Mouse (Mus musculus) intestine, embryonic 16.5 days (tissue): ENCODE measurements at regions not wholly inside any gene's neighbourhood (a gene's known extent, or its start where the extent isn't known, plus 50 kb on each side); places are given as distances from the start of the nearest gene placed in this dataset.

Source experiments
- ATAC-seq: fragments of 200-750 bp; cut with Nextera tagmentation; 2 replicates; pipeline ENCODE4 v1.8.0; 2017; ENCODE audit warnings: moderate TSS enrichment, moderate library complexity
- H3K27ac ChIP-seq: fragments of 300-500 bp; sonication (generic); 2 replicates; pipeline ENCODE4 v1.5.1; 2014; ENCODE audit warnings: mild to moderate bottlenecking, low read length
- H3K27me3 ChIP-seq: fragments of 300-500 bp; sonication (generic); replicated peaks from 2 replicates; pipeline ENCODE4 v1.6.1; 2014; ENCODE audit warnings: low read length, control low read depth, mixed read lengths; ENCODE audit not compliant: control insufficient read depth, insufficient read depth
- H3K36me3 ChIP-seq: fragments of 300-500 bp; sonication (generic); 2 replicates; pipeline ENCODE4 v1.6.1; 2014; ENCODE audit warnings: low read length, control low read depth; ENCODE audit not compliant: control insufficient read depth, insufficient read depth
- H3K4me1 ChIP-seq: fragments of 300-500 bp; sonication (generic); 2 replicates; pipeline ENCODE4 v1.6.1; 2014; ENCODE audit warnings: low read length, control low read depth, mixed read lengths; ENCODE audit not compliant: control insufficient read depth, insufficient read depth
- H3K4me2 ChIP-seq: fragments of 300-500 bp; sonication (generic); 2 replicates; pipeline ENCODE4 v1.6.1; 2014; ENCODE audit warnings: low read depth, low read length, control low read depth
- H3K4me3 ChIP-seq: fragments of 300-500 bp; sonication (generic); 2 replicates; pipeline ENCODE4 v1.5.1; 2014; ENCODE audit warnings: mild to moderate bottlenecking, low read length
- H3K9ac ChIP-seq: fragments of 300-500 bp; sonication (generic); 2 replicates; pipeline ENCODE4 v1.6.1; 2014; ENCODE audit warnings: low read depth, low read length
- H3K9me3 ChIP-seq: fragments of 300-500 bp; sonication (generic); 2 replicates; pipeline ENCODE4 v1.6.1; 2016; ENCODE audit warnings: low read length, control low read depth; ENCODE audit not compliant: control insufficient read depth
- WGBS: fragments of 180-500 bp; shearing (Covaris S2); extraction: QIAGEN DNeasy Blood & Tissue Kit; methylation state at CpG from one replicate; pipeline ENCODE4 v1.1.7; 2014; 5-methylcytosine and 5-hydroxymethylcytosine counted together

DNA sequence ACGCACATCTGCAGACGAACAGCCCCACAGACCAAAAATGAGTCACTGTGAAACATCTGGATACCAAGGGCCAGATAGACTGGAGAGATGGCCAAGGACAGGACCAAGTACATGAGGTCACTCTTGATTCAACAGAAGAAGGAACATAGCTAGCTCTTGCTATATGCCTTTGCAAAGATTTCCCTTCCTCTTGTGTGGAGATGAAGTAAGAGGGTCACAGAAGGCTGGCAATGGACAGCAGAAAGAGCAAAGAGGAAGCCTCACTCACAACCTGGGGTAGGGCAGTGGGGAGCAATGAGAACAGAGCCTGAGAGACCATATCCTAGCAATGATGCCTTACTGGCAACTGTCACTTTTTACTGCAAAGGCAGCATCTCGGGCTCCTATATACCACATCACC is 93.2 kb upstream of the Cd93 start:
- WGBS, result 85% methylated on average over 3 of the region's 3 CpGs
- H3K4me3 ChIP-seq, result no peak overlapping the region
- H3K9me3 ChIP-seq, result no peaks in the 10 kb centered on the region

DNA sequence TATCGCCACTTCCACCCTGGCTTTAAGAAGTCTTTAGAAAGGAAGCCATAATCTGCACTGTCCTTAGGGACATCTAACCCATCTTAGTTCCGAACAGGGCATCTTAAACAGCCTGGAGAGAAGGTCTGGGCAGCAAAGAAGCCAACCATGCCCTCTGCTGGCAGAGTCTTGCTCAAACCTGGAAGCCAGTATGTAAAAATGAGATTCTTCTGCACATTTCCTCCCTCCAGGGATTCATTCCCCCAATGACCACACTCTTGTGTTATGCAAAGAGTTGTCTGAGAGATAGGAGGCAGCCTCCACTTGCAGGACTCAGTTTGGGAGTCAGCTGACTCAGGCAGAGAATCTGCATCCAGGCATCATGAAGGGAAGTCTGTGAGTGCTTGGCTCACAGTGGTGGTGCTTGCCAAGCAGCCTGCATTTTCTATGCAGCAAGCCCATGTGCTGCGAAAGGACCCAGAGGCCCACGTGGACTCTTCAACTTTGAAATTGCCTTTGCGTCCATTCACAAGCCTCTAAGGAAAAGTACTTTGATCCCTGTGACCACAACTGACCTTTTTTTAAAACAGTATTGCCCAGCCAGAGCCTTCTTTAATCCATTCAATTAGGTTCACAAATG is 92.3 kb upstream of the Cd93 start:
- Histone ChIP-seq H3K36me3 (no peaks in the 10 kb centered on the region), H3K4me1 (no peaks in the 10 kb centered on the region), H3K4me2 (no peak overlapping the region), H3K4me3 (no peak overlapping the region), H3K27ac (no peak overlapping the region), H3K9me3 (no peaks in the 10 kb centered on the region), H3K27me3 (no peaks in the 10 kb centered on the region), H3K9ac (no peak overlapping the region)
- ATAC-seq, result no peak
- 65% methylated on average over 5 of the region's 5 CpGs for WGBS

More for the DNA sequence above, 93.2 kb upstream of the Cd93 start:
- no peak overlapping the region for H3K27ac ChIP-seq
- H3K36me3 ChIP-seq, result no peaks in the 10 kb centered on the region
- H3K9ac ChIP-seq, result no peak overlapping the region
- ATAC-seq, result no peak
- no peak overlapping the region for H3K4me2 ChIP-seq
- no peaks in the 10 kb centered on the region for H3K27me3 ChIP-seq
- H3K4me1 ChIP-seq, result no peaks in the 10 kb centered on the region

DNA sequence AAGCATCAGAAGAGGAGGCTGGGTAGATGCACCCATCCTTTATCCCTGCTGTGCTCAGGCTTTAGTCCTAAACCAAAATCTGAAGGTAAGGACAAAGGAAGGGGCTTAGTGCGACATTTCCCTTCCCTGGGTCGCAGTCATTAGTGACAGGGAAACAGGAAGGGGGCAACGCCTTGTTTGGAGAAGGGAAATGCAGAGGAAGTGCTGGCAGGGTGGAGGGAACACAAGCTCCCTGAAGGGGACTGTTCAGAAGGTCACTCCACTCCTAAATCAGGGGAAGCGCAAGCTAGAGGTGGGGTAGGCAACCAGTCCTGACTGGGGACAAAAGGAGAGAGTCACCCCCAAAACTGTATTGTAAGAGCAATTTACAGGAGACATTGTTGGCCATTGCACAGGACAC is 88.7 kb upstream of the Cd93 start:
- H3K27me3 ChIP-seq, result no peaks in the 10 kb centered on the region
- ATAC-seq, result no peak
- no peak overlapping the region for H3K4me3 ChIP-seq
- no peaks in the 10 kb centered on the region for H3K9me3 ChIP-seq
- no peak overlapping the region for H3K4me2 ChIP-seq
- 64% methylated on average over 4 of the region's 4 CpGs for WGBS
- no peak overlapping the region for H3K9ac ChIP-seq
- no peak overlapping the region for H3K27ac ChIP-seq
- H3K4me1 ChIP-seq, result no peaks in the 10 kb centered on the region
- no peaks in the 10 kb centered on the region for H3K36me3 ChIP-seq

DNA sequence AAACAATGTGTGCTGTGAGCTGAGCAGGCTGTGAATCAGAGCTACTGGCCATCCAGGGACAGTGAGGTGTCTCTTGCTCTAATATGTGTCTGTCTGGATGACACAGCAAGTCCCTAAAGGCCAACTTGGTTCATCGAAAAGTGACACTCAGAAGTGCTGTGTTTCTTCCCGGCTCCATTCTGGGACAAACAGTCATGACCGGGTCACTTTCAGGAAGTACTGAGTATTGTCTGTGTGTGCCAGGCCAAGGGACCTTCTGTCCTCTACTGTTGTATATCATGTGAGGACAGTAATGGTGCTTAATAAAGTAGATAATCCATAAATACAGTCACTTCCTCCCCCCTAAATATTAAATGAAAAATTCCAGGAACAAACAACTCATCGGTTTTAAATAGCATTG is 87.2 kb upstream of the Cd93 start:
- Histone ChIP-seq H3K4me3 (no peak overlapping the region), H3K9ac (no peak overlapping the region), H3K36me3 (no peaks in the 10 kb centered on the region), H3K27me3 (no peaks in the 10 kb centered on the region), H3K27ac (no peak overlapping the region), H3K4me2 (no peak overlapping the region), H3K9me3 (no peaks in the 10 kb centered on the region), H3K4me1 (no peaks in the 10 kb centered on the region)
- ATAC-seq, result no peak
- 60% methylated on average over 4 of the region's 4 CpGs for WGBS

DNA sequence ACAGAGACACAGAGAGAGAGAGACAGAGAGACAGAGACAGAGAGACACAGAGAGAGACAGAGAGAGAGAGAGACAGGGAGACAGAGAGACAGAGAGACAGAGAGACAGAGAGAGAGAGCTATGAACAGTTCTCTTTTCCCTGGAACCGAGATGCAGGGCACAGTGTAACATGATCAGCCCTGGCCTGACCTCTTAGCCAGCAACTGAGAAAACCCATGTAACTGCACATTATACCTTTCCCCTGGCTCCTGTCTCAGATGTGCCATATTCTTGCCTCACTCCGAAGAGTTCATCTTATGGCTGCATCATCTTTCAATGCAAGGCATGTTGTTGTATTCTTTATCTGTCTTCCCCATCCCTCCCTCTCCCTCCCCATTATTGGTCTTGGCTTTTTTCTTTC is 86.5 kb upstream of the Cd93 start:
- no peak overlapping the region for H3K9ac ChIP-seq
- no peak for ATAC-seq
- 48% methylated on average over 2 of the region's 2 CpGs for WGBS
- no peaks in the 10 kb centered on the region for H3K27me3 ChIP-seq
- no peaks in the 10 kb centered on the region for H3K4me1 ChIP-seq
- H3K36me3 ChIP-seq, result no peaks in the 10 kb centered on the region
- H3K4me3 ChIP-seq, result no peak overlapping the region
- H3K27ac ChIP-seq, result no peak overlapping the region
- H3K9me3 ChIP-seq, result no peaks in the 10 kb centered on the region
- H3K4me2 ChIP-seq, result no peak overlapping the region

DNA sequence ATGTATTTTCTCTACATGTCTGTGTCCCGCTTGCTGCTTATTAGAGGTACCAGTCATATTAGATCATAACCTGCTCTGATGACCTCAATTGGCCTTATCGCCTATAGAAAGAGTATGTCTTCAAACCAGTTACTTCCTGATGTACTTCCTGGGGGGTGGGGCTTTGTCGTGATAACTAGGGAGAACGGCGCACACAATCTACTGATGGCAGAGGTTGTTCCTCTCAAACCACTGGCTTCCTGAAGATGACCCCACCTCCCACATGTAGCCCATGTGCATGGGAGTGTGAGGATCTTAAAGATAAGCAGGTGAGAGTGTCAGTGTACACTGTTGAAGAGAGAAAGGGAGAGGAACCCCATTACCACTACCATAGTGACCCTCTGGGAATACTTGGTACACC is 84.4 kb upstream of the Cd93 start:
- H3K9me3 ChIP-seq, result no peaks in the 10 kb centered on the region
- H3K36me3 ChIP-seq, result no peaks in the 10 kb centered on the region
- H3K9ac ChIP-seq, result no peak overlapping the region
- H3K27me3 ChIP-seq, result no peaks in the 10 kb centered on the region
- H3K4me1 ChIP-seq, result 0 out of 2 replicates have a peak, but pooled peaks cover 4% of the 10 kb centered on the region
- no peak for ATAC-seq
- no peak overlapping the region for H3K4me2 ChIP-seq
- no peak overlapping the region for H3K27ac ChIP-seq
- H3K4me3 ChIP-seq, result no peak overlapping the region
- WGBS, result 85% methylated on average over 5 of the region's 5 CpGs

DNA sequence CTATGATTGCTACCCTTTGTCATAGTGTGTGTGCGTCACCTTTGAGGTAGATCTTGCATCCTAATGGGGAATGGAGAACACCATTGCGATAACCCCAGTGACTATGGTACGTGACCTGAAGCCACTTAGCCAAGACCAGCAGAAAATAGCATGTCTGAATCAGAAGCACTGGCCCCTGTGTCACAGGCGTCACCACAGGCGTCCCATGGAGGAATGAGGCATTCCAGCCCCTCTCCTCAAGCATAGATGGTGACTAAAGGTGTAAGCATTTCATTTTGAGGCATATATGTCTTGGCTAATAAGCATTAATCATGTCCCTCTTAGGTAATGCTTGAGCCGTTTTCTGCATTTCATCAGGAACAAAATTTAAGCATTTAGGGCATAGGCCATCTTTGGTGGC is 82.1 kb upstream of the Cd93 start:
- no peaks in the 10 kb centered on the region for H3K9me3 ChIP-seq
- no peak for ATAC-seq
- no peaks in the 10 kb centered on the region for H3K27me3 ChIP-seq
- H3K4me2 ChIP-seq, result no peak overlapping the region
- 88% methylated on average over 6 of the region's 6 CpGs for WGBS
- H3K9ac ChIP-seq, result no peak overlapping the region
- H3K27ac ChIP-seq, result no peak overlapping the region
- no peak overlapping the region for H3K4me3 ChIP-seq
- peaks cover 4% of the 10 kb centered on the region; the same call in 1 of the 2 replicates for H3K4me1 ChIP-seq
- no peaks in the 10 kb centered on the region for H3K36me3 ChIP-seq

DNA sequence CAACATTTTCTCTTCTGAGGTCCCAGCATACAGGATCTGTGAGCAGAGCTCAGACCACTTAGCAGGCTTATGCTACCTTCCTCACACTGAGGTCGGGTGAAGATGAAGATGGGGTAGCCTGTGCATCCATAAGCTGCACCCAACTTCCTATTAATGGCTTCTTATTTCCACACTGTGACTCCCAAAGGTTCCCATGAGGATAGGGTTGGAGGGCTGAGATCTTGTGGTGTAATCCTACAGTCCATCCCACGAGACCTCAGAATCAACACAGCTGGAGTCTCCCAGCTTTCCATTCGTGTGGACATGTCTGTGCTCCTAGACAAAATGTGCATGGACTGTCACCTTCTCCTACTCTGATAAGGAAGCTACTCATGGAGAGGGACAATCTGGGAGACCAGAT is 80.0 kb upstream of the Cd93 start:
- no peak overlapping the region for H3K4me2 ChIP-seq
- H3K9me3 ChIP-seq, result no peaks in the 10 kb centered on the region
- no peak overlapping the region for H3K27ac ChIP-seq
- 77% methylated on average over 3 of the region's 3 CpGs for WGBS
- no peak for ATAC-seq
- H3K4me3 ChIP-seq, result no peak overlapping the region
- peaks cover 4% of the 10 kb centered on the region; the same call in 1 of the 2 replicates for H3K4me1 ChIP-seq
- H3K9ac ChIP-seq, result no peak overlapping the region
- H3K27me3 ChIP-seq, result no peaks in the 10 kb centered on the region
- no peaks in the 10 kb centered on the region for H3K36me3 ChIP-seq

DNA sequence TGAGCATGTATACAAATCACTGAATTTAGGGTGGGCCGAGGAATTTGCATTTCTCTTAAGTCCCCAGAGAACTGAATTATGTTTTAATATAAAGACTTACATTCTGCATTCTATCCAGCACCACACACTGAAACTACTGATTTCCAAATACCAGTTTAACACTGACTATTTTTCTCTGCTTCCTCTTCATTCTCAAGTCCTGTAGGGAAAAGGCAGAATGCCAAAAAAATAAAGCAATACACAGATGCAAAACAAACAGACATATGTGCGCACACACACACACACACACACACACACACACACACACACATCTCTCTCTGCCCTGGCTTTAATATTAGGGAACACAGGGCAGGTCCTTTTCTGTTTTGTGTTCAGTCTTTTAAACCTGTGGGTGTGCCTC is 79.6 kb upstream of the Cd93 start:
- Histone ChIP-seq H3K36me3 (no peaks in the 10 kb centered on the region), H3K9ac (no peak overlapping the region), H3K4me2 (no peak overlapping the region), H3K27me3 (no peaks in the 10 kb centered on the region), H3K9me3 (no peaks in the 10 kb centered on the region), H3K27ac (no peak overlapping the region), H3K4me3 (no peak overlapping the region), H3K4me1 (peaks cover 4% of the 10 kb centered on the region; the same call in 1 of the 2 replicates)
- ATAC-seq, result no peak
- WGBS, result 65% methylated on average over 2 of the region's 2 CpGs

DNA sequence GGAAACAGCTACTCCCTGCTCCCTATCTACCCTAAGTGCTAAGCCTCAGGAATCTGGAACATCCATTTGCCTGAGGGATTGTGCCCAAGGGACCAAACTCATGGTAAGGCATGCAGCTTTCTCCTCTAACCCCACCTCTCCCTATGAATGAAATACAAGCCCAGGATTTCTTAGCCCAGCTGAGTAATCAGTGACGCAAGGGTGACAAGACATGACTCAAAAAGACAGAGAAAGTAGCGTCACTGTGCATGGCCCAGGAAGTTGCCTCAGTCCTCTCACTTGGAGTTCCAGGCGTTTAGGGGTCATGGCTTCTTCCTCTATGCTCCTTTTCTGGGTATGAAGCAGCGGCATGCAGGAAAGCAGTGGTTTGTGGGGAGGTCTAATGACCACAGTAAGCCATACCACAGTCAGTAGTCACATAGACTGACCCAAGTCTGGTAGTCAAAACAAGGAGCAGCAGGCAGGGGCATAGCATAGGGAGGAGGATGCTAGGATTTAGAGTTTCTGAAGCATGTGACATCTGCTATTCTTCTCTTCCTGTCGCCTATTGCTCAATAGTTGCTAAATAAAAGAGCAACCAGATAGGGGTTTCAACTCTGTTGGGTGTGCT is 78.7 kb upstream of the Cd93 start:
- Histone ChIP-seq H3K4me2 (no peak overlapping the region), H3K4me1 (peaks cover 4% of the 10 kb centered on the region; the same call in 1 of the 2 replicates), H3K4me3 (no peak overlapping the region), H3K27ac (no peak overlapping the region), H3K9ac (no peak overlapping the region), H3K27me3 (no peaks in the 10 kb centered on the region), H3K9me3 (no peaks in the 10 kb centered on the region), H3K36me3 (no peaks in the 10 kb centered on the region)
- WGBS, result 61% methylated on average over 5 of the region's 5 CpGs
- ATAC-seq, result no peak
